Mouse (Mus musculus): Measurements from ENCODE around the gene Adcy6. TPM values are rescaled to one million over a fixed set of nuclear protein-coding genes. Genes with fewer than 3 reads are reported as not detected.

Gene Adcy6
- polyA plus RNA-seq, 1 experiment from 2014 or later, result 11.2 TPM

DNA sequence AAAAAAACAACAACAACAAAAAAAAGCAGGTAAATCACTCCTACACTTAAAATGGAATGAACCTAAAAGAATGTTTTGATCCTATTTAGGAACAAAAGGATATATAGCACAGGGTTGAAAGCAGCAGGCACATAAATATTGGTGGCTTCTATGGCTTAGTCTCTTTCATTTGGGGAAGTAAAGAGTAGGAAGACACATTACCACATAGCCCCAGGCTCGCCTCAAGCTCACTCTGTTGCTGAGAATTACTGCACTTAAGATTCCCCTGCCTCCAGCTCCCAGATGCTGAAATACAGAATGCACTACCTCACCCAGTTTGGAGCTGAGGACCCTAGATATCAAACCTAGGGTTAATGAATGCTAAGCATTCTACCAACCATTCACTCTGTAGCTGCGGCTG lies 57.1 kb downstream of the Adcy6 start:
- Histone ChIP-seq H3K4me3 (ENCODE audit: low read depth, low read length) (no peak overlapping the region), H3K4me1 (replicated peaks; ENCODE audit: control insufficient read depth, insufficient read depth, low read length) (no peaks in the 10 kb centered on the region), H3K36me3 (ENCODE audit: control insufficient read depth, insufficient read depth, low read length) (peaks cover 9% of the 10 kb centered on the region; the same call in 1 of the 2 replicates), H3K27me3 (ENCODE audit: control insufficient read depth, insufficient read depth, low read length) (no peaks in the 10 kb centered on the region), H3K9me3 (ENCODE audit: control insufficient read depth, low read length) (no peaks in the 10 kb centered on the region), H3K27ac (ENCODE audit: low read depth, low read length) (no peak overlapping the region), H3K9ac (ENCODE audit: low read length) (no peak overlapping the region), H3K4me2 (ENCODE audit: low read depth, low read length, severe bottlenecking) (no peak overlapping the region)
- ATAC-seq (replicated peaks; ENCODE audit: low FRiP score) (no peak), DNase-seq (ENCODE audit: low spot score) (no peak)
- 92% methylated on average over 2 of the region's 2 CpGs for WGBS

- Histone ChIP-seq H3K36me3 (ENCODE audit: control insufficient read depth, insufficient read depth, low read length) (peaks cover 14% of the 10 kb centered on the region; the same call in 1 of the 2 replicates), H3K27me3 (ENCODE audit: control insufficient read depth, insufficient read depth, low read length) (no peaks in the 10 kb centered on the region), H3K4me3 (ENCODE audit: low read depth, low read length) (no peak overlapping the region), H3K9ac (ENCODE audit: low read length) (no peak overlapping the region), H3K4me1 (replicated peaks; ENCODE audit: control insufficient read depth, insufficient read depth, low read length) (no peaks in the 10 kb centered on the region), H3K4me2 (ENCODE audit: low read depth, low read length, severe bottlenecking) (no peak overlapping the region), H3K27ac (ENCODE audit: low read depth, low read length) (no peak overlapping the region), H3K9me3 (ENCODE audit: control insufficient read depth, low read length) (no peaks in the 10 kb centered on the region)
- ATAC-seq (replicated peaks; ENCODE audit: low FRiP score) (no peak), DNase-seq (ENCODE audit: low spot score) (no peak)
- WGBS, result 93% methylated on average over 5 of the region's 5 CpGs
These were observed 63.0 kb downstream of the Adcy6 start for GRCm38 (mm10) chr15:98546843-98547242.

DNA sequence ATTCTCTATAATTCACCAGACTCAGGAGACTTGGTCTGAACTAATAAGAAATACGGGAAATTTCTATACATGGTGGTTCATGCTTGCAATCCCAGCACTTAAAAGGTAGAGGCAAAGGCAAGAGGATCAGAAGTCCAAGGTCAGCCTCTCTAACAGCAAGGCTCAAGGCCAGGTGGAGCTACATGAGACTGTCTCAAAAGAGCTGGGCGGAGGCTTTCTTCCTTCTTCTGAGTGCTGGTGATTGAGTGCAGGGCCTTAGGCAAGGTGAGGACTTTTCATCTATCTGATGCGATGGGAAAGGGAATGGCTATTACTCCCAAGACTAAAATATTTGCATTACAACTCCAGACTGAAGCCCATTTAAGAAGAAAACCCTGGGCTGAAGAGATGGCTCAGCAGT lies 64.7 kb downstream of the Adcy6 start:
- Histone ChIP-seq H3K4me2 (ENCODE audit: low read depth, low read length, severe bottlenecking) (no peak overlapping the region), H3K9ac (ENCODE audit: low read length) (no peak overlapping the region), H3K27me3 (ENCODE audit: control insufficient read depth, insufficient read depth, low read length) (no peaks in the 10 kb centered on the region), H3K4me1 (replicated peaks; ENCODE audit: control insufficient read depth, insufficient read depth, low read length) (no peaks in the 10 kb centered on the region), H3K4me3 (ENCODE audit: low read depth, low read length) (no peak overlapping the region), H3K36me3 (ENCODE audit: control insufficient read depth, insufficient read depth, low read length) (peaks cover 8% of the 10 kb centered on the region; the same call in 1 of the 2 replicates), H3K27ac (ENCODE audit: low read depth, low read length) (no peak overlapping the region), H3K9me3 (ENCODE audit: control insufficient read depth, low read length) (no peaks in the 10 kb centered on the region)
- 96% methylated on average over 3 of the region's 3 CpGs for WGBS
- DNase-seq (ENCODE audit: low spot score) (no peak), ATAC-seq (replicated peaks; ENCODE audit: low FRiP score) (no peak)

DNA sequence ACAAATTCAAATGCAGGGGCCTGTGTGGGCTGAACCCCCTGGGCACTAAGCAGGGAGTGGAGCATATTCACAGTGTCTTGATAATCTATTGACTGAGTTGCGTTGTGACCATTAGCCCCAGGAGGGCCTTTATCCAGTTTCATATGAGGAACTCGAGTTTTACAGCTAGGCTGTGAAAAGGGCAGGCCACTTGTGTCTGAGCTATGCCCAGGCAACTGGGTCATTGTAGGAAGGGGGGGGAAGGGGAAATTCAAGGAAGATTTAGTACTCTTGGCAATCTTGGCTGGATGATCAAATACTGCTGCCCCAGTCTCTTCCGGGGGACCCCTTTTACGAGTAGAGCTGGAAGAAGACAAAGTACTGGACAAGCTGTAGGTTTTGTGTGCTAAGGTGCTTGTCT lies 66.5 kb downstream of the Adcy6 start:
- Histone ChIP-seq H3K4me1 (replicated peaks; ENCODE audit: control insufficient read depth, insufficient read depth, low read length) (no peaks in the 10 kb centered on the region), H3K4me3 (ENCODE audit: low read depth, low read length) (no peak overlapping the region), H3K9ac (ENCODE audit: low read length) (no peak overlapping the region), H3K9me3 (ENCODE audit: control insufficient read depth, low read length) (no peaks in the 10 kb centered on the region), H3K27ac (ENCODE audit: low read depth, low read length) (no peak overlapping the region), H3K27me3 (ENCODE audit: control insufficient read depth, insufficient read depth, low read length) (no peaks in the 10 kb centered on the region), H3K4me2 (ENCODE audit: low read depth, low read length, severe bottlenecking) (no peak overlapping the region), H3K36me3 (ENCODE audit: control insufficient read depth, insufficient read depth, low read length) (peaks cover 8% of the 10 kb centered on the region; the same call in 1 of the 2 replicates)
- ATAC-seq (replicated peaks; ENCODE audit: low FRiP score) (no peak), DNase-seq (ENCODE audit: low spot score) (no peak)
- WGBS, result 83% methylated on average over 4 of the region's 4 CpGs

- H3K36me3 ChIP-seq (ENCODE audit: control insufficient read depth, insufficient read depth, low read length), result peaks cover 8% of the 10 kb centered on the region; the same call in 1 of the 2 replicates
- H3K9me3 ChIP-seq (ENCODE audit: control insufficient read depth, low read length), result no peaks in the 10 kb centered on the region
- H3K27ac ChIP-seq (ENCODE audit: low read depth, low read length), result no peak overlapping the region
- no peak for ATAC-seq (replicated peaks; ENCODE audit: low FRiP score)
- H3K4me1 ChIP-seq (replicated peaks; ENCODE audit: control insufficient read depth, insufficient read depth, low read length), result no peaks in the 10 kb centered on the region
- H3K9ac ChIP-seq (ENCODE audit: low read length), result no peak overlapping the region
- 91% methylated on average over 6 of the region's 6 CpGs for WGBS
- no peak overlapping the region for H3K4me2 ChIP-seq (ENCODE audit: low read depth, low read length, severe bottlenecking)
- no peaks in the 10 kb centered on the region for H3K27me3 ChIP-seq (ENCODE audit: control insufficient read depth, insufficient read depth, low read length)
- DNase-seq (ENCODE audit: low spot score), result no peak
- H3K4me3 ChIP-seq (ENCODE audit: low read depth, low read length), result no peak overlapping the region
These were observed 68.8 kb downstream of the Adcy6 start for GRCm38 (mm10) chr15:98541064-98541463.

Other genes starting within 250 kb of the Adcy6 start
- gene Olfr283, start 229.1 kb downstream of the Adcy6 start, polyA plus RNA-seq (2014; fragmentation: Nextera tagmentation; extraction: Ambion mirVana), result not detected in 2 replicates
- not detected in 2 replicates for gene Olfr282, start 178.9 kb downstream of the Adcy6 start, polyA plus RNA-seq (2014; fragmentation: Nextera tagmentation; extraction: Ambion mirVana)
- not detected in 2 replicates for gene Olfr281, start 157.5 kb downstream of the Adcy6 start, polyA plus RNA-seq (2014; fragmentation: Nextera tagmentation; extraction: Ambion mirVana)
- gene OR5BS1P, start 140.2 kb downstream of the Adcy6 start, polyA plus RNA-seq (2014; fragmentation: Nextera tagmentation; extraction: Ambion mirVana), result not detected in 2 replicates
- 0.25 TPM in 1 of 2 replicates, not detected in the other for gene Lalba, start 127.4 kb downstream of the Adcy6 start, polyA plus RNA-seq (2014; fragmentation: Nextera tagmentation; extraction: Ambion mirVana)
- not detected in 2 replicates for gene Olfr279, start 117.7 kb downstream of the Adcy6 start, polyA plus RNA-seq (2014; fragmentation: Nextera tagmentation; extraction: Ambion mirVana)
- 138 and 152 TPM in 2 replicates for gene Kansl2, start 75.8 kb downstream of the Adcy6 start, polyA plus RNA-seq (2014; fragmentation: Nextera tagmentation; extraction: Ambion mirVana)
- 62.2 and 67.0 TPM in 2 replicates for gene Ccnt1, start 39.2 kb downstream of the Adcy6 start, polyA plus RNA-seq (2014; fragmentation: Nextera tagmentation; extraction: Ambion mirVana)
- not detected in 2 replicates for gene 4930415O20Rik, start 39.1 kb downstream of the Adcy6 start, polyA plus RNA-seq (2014; fragmentation: Nextera tagmentation; extraction: Ambion mirVana)
- gene Cacnb3, start 20.8 kb upstream of the Adcy6 start, polyA plus RNA-seq (2014; fragmentation: Nextera tagmentation; extraction: Ambion mirVana), result 45.3 and 46.9 TPM in 2 replicates
- 24.2 and 31.2 TPM in 2 replicates for gene Ddx23, start 52.8 kb upstream of the Adcy6 start, polyA plus RNA-seq (2014; fragmentation: Nextera tagmentation; extraction: Ambion mirVana)
- gene Rnd1, start 67.4 kb upstream of the Adcy6 start, polyA plus RNA-seq (2014; fragmentation: Nextera tagmentation; extraction: Ambion mirVana), result 1.9 and 2.8 TPM in 2 replicates
- gene Ccdc65, start 98.1 kb upstream of the Adcy6 start, polyA plus RNA-seq (2014; fragmentation: Nextera tagmentation; extraction: Ambion mirVana), result 0.92 and 1.3 TPM in 2 replicates
- gene Fkbp11, start 118.1 kb upstream of the Adcy6 start, polyA plus RNA-seq (2014; fragmentation: Nextera tagmentation; extraction: Ambion mirVana), result 6.1 and 6.7 TPM in 2 replicates
- 38.1 and 41.4 TPM in 2 replicates for gene Arf3, start 153.1 kb upstream of the Adcy6 start, polyA plus RNA-seq (2014; fragmentation: Nextera tagmentation; extraction: Ambion mirVana)
- 0.41 and 0.43 TPM in 2 replicates for gene Wnt10b, start 168.1 kb upstream of the Adcy6 start, polyA plus RNA-seq (2014; fragmentation: Nextera tagmentation; extraction: Ambion mirVana)
- 0.47 and 0.68 TPM in 2 replicates for gene Wnt1, start 179.8 kb upstream of the Adcy6 start, polyA plus RNA-seq (2014; fragmentation: Nextera tagmentation; extraction: Ambion mirVana)
- not detected in 2 replicates for gene Ddn, start 199.4 kb upstream of the Adcy6 start, polyA plus RNA-seq (2014; fragmentation: Nextera tagmentation; extraction: Ambion mirVana)
- 89.4 and 92.5 TPM in 2 replicates for gene Prkag1, start 221.4 kb upstream of the Adcy6 start, polyA plus RNA-seq (2014; fragmentation: Nextera tagmentation; extraction: Ambion mirVana)